Mouse (Mus musculus): ENCODE data around the gene Eif3l. TPM values are rescaled to one million over a fixed set of nuclear protein-coding genes. Genes with fewer than 3 reads are reported as not detected.
A peak's percentile ranks its signal among the peaks of the same experiment; 100 is the strongest.

Gene Eif3l
- polyA plus RNA-seq, 1 experiment from 2014 or later, result 205 TPM

DNA sequence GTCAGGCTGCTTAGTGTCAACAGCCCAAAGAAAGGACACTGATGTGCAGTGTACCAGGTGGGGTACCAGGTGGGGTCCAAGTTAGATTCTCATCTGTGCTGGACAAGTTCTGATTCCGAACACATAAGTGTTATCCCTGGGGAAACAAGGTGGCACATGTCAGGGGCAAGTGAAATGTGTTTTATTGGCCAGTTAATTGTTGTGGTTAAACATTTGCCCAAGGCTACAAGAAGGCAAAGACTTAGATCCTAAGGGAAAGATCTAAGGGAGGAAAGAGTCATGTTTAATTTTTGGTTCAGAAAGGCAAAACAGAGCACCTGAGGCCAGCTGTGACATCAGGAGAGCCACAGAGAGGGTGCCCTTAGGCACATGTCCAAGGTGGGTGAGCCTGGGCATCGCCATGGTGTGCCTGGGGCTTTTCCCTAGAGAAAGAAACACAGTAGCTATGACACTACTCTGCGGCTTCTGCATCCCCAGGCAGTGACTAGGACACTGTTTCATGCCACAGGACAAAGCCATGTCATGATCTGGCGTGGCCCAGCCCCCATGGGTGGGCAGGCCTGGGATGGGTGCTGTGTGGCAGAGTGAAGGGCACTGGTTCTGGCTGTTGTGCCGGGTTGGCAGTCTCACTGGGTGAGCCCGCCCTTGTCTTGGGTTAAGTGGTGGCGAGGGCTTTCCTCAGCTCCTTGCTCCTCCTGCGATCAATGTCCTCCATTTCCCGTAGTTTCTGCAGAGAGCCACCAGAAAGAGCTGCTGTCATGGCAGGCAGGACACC, 59.7 kb downstream of the Eif3l start:
- no peak for ATAC-seq (ENCODE audit: low FRiP score, low read depth)
- Histone ChIP-seq H3K36me3 (peaks cover 43% of the 10 kb centered on the region), H3K9me3 (no peaks in the 10 kb centered on the region), H3K4me3 (no peak overlapping the region), H3K4me2 (replicated peaks) (no peak overlapping the region), H3K27me3 (replicated peaks) (no peaks in the 10 kb centered on the region), H3K4me1 (peaks cover 7% of the 10 kb centered on the region; the same call in 1 of the 2 replicates), H3K27ac (no peak overlapping the region), H3K9ac (no peak overlapping the region)
- WGBS, result 84% methylated on average over 9 of the region's 9 CpGs

DNA sequence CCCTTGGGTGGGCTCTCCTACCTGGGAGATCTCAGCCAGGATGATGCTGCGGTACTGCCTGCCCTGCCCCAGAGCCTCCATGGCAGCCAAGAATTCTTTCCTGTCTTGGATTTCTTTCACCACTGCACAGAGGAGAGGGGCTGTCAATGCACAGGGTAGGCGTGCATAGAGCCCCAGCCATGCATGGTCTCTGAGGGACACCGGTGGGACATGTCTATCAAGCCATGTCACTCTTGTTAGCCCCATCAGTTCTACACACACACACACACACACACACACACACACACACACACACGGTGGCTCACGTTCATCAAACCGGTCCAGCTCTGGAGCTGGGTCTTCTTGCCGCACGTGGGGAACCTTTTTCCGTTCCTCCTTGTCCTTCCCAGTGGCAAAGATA, 60.4 kb downstream of the Eif3l start:
- WGBS, result 80% methylated on average over 9 of the region's 9 CpGs

DNA sequence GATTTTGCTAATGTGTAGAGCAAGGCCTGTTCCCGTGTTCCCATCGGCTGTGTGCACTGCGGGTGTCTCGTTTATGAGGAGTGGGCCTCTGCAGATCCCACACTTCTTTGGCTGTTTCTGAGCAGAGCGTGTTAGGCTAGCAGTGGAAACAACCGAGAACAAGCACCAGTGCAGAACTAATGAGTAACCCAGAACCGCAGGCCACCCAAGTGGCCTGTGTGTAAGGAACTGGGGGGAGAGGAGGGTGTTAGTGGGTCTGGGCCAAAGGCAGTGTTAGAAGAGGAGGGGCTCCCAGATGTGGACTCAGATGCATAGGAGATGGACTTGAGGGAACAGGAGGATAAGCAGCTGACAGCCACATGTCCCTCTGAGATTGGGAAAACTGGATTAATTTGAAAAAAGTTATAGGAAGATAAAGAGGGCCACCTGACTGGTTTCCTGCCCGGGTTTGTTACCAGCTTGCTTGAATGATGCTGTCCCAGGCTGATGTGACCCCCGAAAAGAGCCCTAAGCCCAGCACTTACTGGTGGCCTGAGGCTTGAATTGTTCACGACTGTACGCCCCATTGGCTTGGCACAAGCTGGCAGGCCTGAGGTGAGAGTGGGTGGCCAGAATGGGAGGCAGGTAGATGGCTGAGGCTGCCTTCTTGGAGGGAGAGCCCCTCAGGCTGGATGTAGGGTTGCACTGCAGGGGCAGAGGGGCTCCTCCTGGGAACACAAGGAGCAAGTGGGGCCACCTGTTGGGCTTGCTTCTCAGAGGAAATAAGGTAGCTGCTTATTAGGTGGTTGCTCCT, 61.0 kb downstream of the Eif3l start:
- WGBS, result 68% methylated on average over 11 of the region's 11 CpGs
- ATAC-seq (ENCODE audit: low FRiP score, low read depth), result no peak
- Histone ChIP-seq H3K27me3 (replicated peaks) (no peaks in the 10 kb centered on the region), H3K9me3 (no peaks in the 10 kb centered on the region), H3K4me3 (no peak overlapping the region), H3K36me3 (peaks cover 30% of the 10 kb centered on the region), H3K4me1 (peaks cover 9% of the 10 kb centered on the region), H3K27ac (no peak overlapping the region), H3K4me2 (replicated peaks) (no peak overlapping the region), H3K9ac (no peak overlapping the region)

More for the DNA sequence above, 60.4 kb downstream of the Eif3l start:
- Histone ChIP-seq H3K4me2 (replicated peaks) (no peak overlapping the region), H3K4me1 (peaks cover 7% of the 10 kb centered on the region), H3K9ac (no peak overlapping the region), H3K27ac (no peak overlapping the region), H3K4me3 (no peak overlapping the region), H3K36me3 (peaks cover 36% of the 10 kb centered on the region), H3K27me3 (replicated peaks) (no peaks in the 10 kb centered on the region), H3K9me3 (no peaks in the 10 kb centered on the region)
- no peak for ATAC-seq (ENCODE audit: low FRiP score, low read depth)

DNA sequence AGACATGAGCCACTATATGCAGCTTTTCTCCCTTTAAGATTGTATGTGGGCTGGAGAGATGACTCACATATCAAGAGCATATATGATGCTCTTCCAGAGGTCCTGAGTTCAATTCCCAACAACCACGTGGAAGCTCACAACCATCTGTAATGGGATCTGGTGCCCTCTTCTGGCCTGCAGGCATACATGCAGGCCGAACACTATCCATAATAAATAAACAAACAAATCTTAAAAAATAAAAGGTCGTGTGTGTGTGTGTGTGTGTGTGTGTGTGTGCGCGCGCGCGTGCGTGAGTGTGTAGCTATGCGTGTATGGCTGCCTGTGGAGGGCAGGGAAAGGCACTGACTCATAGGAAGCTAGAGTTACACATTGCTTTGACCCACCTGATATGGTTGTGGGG, 64.7 kb downstream of the Eif3l start:
- Histone ChIP-seq H3K9ac (no peak overlapping the region), H3K4me1 (peaks cover 19% of the 10 kb centered on the region), H3K4me3 (no peak overlapping the region), H3K4me2 (replicated peaks) (no peak overlapping the region), H3K36me3 (peaks cover 15% of the 10 kb centered on the region), H3K9me3 (no peaks in the 10 kb centered on the region), H3K27ac (no peak overlapping the region), H3K27me3 (replicated peaks) (no peaks in the 10 kb centered on the region)
- 61% methylated on average over 10 of the region's 10 CpGs for WGBS
- ATAC-seq (ENCODE audit: low FRiP score, low read depth), result no peak

DNA sequence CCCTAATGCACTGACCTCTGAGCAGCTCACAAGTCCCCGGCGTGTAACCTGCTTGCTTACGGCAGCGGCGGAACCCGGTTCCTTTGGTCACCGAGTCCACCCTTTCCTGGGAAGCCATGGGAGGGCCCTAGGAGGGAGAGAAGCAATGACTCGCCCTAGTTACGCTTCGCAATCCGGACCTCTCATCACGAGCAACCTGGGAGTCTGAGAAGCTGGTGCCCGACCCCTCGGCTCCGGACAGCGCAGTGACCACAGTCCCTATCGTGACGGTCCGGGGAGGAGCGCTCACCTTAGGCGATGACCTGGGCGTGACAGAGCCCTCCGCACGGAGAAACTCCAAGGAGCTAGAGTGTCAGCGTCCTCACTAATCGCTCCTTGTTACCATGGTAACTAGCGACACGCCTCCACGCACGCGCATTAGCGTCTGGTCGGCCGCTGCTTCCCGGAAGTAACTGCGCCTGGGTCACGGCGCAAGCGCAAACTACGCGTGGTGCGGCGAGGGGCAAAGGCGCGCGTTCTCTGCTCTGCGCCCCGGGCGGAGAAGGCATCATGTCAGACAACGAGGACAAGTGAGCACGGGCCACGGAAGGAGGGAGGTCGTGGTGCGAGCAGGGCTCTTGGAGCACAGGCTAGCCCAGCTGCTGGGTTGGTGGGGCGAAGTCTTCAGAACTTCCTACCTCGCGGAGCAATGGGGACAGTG, 66.0 kb downstream of the Eif3l start, which contains the start of the genes Polr2f and 1700088E04Rik:
TSS of gene Polr2f (plus strand) at position 144 of the 700 bp plus-strand sequence.
TSS of gene 1700088E04Rik (minus strand) at position 388 of the 700 bp plus-strand sequence.
- no peaks in the 10 kb centered on the region for H3K27me3 ChIP-seq (replicated peaks)
- WGBS, result under 1% methylated on average over 57 of the region's 57 CpGs
- peak; percentile 91 for ATAC-seq (ENCODE audit: low FRiP score, low read depth)
- peak within 1 kb of the TSS; percentile 84 for H3K4me3 ChIP-seq
- H3K36me3 ChIP-seq, result peaks cover 23% of the 10 kb centered on the region
- H3K4me2 ChIP-seq (replicated peaks), result peak within 1 kb of the TSS; percentile 95
- H3K9me3 ChIP-seq, result no peaks in the 10 kb centered on the region
- no peak within 1 kb of the TSS for H3K27ac ChIP-seq
- peaks cover 17% of the 10 kb centered on the region for H3K4me1 ChIP-seq
- peak within 1 kb of the TSS; percentile 79 for H3K9ac ChIP-seq

DNA sequence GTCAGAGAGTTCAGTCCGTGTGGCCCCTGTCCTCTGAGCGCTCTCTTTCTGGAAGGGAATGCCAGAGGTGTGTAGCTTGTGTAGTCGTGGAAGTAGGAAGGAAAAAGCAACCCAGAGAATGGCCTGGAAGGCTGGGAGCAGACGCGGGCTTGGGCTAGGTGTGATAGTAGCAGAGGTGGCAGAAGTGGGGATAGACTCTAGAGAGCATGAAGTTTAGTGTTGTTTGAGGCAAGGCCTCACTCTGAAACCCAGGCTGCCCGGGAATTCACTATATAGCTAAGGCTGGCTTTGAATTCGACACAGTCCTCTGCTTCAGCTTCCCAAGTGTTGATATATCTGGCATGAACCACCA, 66.6 kb downstream of the Eif3l start:
- 2% methylated on average over 7 of the region's 7 CpGs for WGBS
- H3K9ac ChIP-seq, result peak overlapping the region; percentile 79
- H3K4me3 ChIP-seq, result peak overlapping the region; percentile 84
- peaks cover 29% of the 10 kb centered on the region for H3K36me3 ChIP-seq
- no peak overlapping the region for H3K27ac ChIP-seq
- ATAC-seq (ENCODE audit: low FRiP score, low read depth), result no peak; the same call in 1 of the 2 replicates
- H3K9me3 ChIP-seq, result no peaks in the 10 kb centered on the region
- no peaks in the 10 kb centered on the region for H3K27me3 ChIP-seq (replicated peaks)
- H3K4me1 ChIP-seq, result peaks cover 17% of the 10 kb centered on the region
- H3K4me2 ChIP-seq (replicated peaks), result peak overlapping the region; percentile 95

DNA sequence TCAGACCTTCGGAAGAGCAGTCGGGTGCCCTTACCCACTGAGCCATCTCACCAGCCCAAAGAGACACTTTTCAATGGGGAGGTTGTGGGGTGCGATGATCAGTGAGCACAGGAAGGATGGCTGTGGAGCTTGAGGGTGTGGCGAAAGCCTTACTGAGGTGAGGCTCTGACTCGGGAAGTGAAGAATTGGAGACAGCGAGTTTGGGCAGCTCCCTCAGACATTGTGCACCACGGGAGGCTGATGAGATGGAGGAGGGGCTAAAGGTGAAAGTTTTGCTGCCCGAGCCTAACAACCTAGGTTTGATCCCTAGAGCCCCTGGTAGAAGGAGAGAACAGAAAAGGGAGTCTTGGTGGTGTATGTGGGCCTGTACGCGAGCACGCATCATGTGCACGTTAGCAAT, 68.3 kb downstream of the Eif3l start:
- H3K36me3 ChIP-seq, result peaks cover 43% of the 10 kb centered on the region
- WGBS, result 83% methylated on average over 12 of the region's 12 CpGs
- ATAC-seq (ENCODE audit: low FRiP score, low read depth), result no peak

More for the DNA sequence above, 68.3 kb downstream of the Eif3l start:
- Histone ChIP-seq H3K4me1 (peaks cover 17% of the 10 kb centered on the region), H3K4me2 (replicated peaks) (no peak overlapping the region), H3K9me3 (no peaks in the 10 kb centered on the region), H3K4me3 (no peak overlapping the region), H3K27ac (no peak overlapping the region), H3K9ac (no peak overlapping the region), H3K27me3 (replicated peaks) (no peaks in the 10 kb centered on the region)

Other genes starting within 250 kb of the Eif3l start
- 14.9 and 17.6 TPM in 2 replicates for gene Cdc42ep1, start 232.6 kb upstream of the Eif3l start, polyA plus RNA-seq (2016; fragmentation: Nextera tagmentation; extraction: Ambion mirVana)
- gene Lgals2, start 219.7 kb upstream of the Eif3l start, polyA plus RNA-seq (2016; fragmentation: Nextera tagmentation; extraction: Ambion mirVana), result not detected in 2 replicates
- gene Gga1, start 198.0 kb upstream of the Eif3l start, polyA plus RNA-seq (2016; fragmentation: Nextera tagmentation; extraction: Ambion mirVana), result 55.6 and 57.5 TPM in 2 replicates
- 0.28 and 0.32 TPM in 2 replicates for gene Gm49510, start 175.5 kb upstream of the Eif3l start, polyA plus RNA-seq (2016; fragmentation: Nextera tagmentation; extraction: Ambion mirVana)
- 9.6 and 10.0 TPM in 2 replicates for gene Sh3bp1, start 175.4 kb upstream of the Eif3l start, polyA plus RNA-seq (2016; fragmentation: Nextera tagmentation; extraction: Ambion mirVana)
- gene Pdxp, start 161.3 kb upstream of the Eif3l start, polyA plus RNA-seq (2016; fragmentation: Nextera tagmentation; extraction: Ambion mirVana), result 44.6 and 47.1 TPM in 2 replicates
- 327 and 328 TPM in 2 replicates for gene Lgals1, start 148.5 kb upstream of the Eif3l start, polyA plus RNA-seq (2016; fragmentation: Nextera tagmentation; extraction: Ambion mirVana)
- 58.4 and 62.4 TPM in 2 replicates for gene Nol12, start 140.2 kb upstream of the Eif3l start, polyA plus RNA-seq (2016; fragmentation: Nextera tagmentation; extraction: Ambion mirVana)
- 35.2 and 42.0 TPM in 2 replicates for gene Triobp, start 127.5 kb upstream of the Eif3l start, polyA plus RNA-seq (2016; fragmentation: Nextera tagmentation; extraction: Ambion mirVana)
- 487 and 528 TPM in 2 replicates for gene H1f0, start 46.7 kb upstream of the Eif3l start, polyA plus RNA-seq (2016; fragmentation: Nextera tagmentation; extraction: Ambion mirVana)
- gene Galr3, start 33.3 kb upstream of the Eif3l start, polyA plus RNA-seq (2016; fragmentation: Nextera tagmentation; extraction: Ambion mirVana), result not detected in 2 replicates
- gene Ankrd54, start 12.3 kb upstream of the Eif3l start, polyA plus RNA-seq (2016; fragmentation: Nextera tagmentation; extraction: Ambion mirVana), result 62.5 and 64.2 TPM in 2 replicates
- 12.0 and 12.5 TPM in 2 replicates for gene Micall1, start 33.7 kb downstream of the Eif3l start, polyA plus RNA-seq (2016; fragmentation: Nextera tagmentation; extraction: Ambion mirVana)
- 318 and 338 TPM in 2 replicates for gene Polr2f, start 65.8 kb downstream of the Eif3l start, polyA plus RNA-seq (2016; fragmentation: Nextera tagmentation; extraction: Ambion mirVana)
- gene 1700088E04Rik, start 66.1 kb downstream of the Eif3l start, polyA plus RNA-seq (2016; fragmentation: Nextera tagmentation; extraction: Ambion mirVana), result 9.4 and 11.7 TPM in 2 replicates
- gene Sox10, start 90.1 kb downstream of the Eif3l start, polyA plus RNA-seq (2016; fragmentation: Nextera tagmentation; extraction: Ambion mirVana), result 27.4 and 35.8 TPM in 2 replicates
- gene Pick1, start 154.0 kb downstream of the Eif3l start, polyA plus RNA-seq (2016; fragmentation: Nextera tagmentation; extraction: Ambion mirVana), result 72.6 and 78.2 TPM in 2 replicates
- 1.3 and 1.5 TPM in 2 replicates for gene Gm49486, start 154.2 kb downstream of the Eif3l start, polyA plus RNA-seq (2016; fragmentation: Nextera tagmentation; extraction: Ambion mirVana)
- gene Slc16a8, start 179.6 kb downstream of the Eif3l start, polyA plus RNA-seq (2016; fragmentation: Nextera tagmentation; extraction: Ambion mirVana), result 0.14 and 0.27 TPM in 2 replicates
- gene Baiap2l2, start 210.4 kb downstream of the Eif3l start, polyA plus RNA-seq (2016; fragmentation: Nextera tagmentation; extraction: Ambion mirVana), result 2.6 and 2.7 TPM in 2 replicates

Measured in neural tube, embryonic 12.5 days (tissue).